Comparison of ENCODE assay signal across 8 mouse cellular contexts in the genomic region with DNA sequence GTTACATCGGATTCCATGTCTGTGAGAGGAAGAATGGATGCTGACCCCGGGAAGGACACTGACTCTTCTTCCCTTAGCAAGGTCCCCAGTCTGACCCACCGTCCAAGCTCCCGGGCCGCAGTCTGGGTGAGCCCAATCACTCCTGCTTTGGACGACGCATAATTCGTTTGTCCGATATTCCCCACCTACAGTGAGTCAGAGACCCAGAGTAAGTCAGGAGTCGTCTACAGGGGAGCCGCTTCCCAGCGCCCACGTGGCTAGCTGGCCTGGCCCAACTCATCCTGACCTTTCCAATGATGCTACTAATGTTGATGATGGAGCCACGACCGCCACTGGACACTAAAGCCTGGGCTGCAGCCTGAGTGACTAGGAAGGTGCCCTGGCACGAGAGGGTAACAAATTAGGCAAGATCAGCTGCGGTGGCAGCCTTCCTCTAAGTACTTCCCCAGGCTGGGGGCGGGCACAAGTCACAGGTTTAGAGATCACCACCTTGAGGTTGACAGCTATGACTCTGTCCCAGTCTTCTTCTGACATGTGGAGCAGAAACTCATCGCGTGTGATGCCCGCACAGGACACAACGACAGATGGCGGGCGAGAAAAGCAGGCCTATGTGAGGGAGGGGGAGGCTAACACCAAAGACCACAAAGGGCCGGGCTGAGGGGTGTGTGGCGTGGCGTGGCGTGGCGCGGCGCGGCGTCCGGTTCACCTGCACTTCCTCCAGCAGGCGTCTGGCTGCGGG. TPM values are rescaled to one million over a fixed set of nuclear protein-coding genes. Genes with fewer than 3 reads are reported as not detected.
DNase-seq lines count a peak whose midpoint lies in the region; ATAC-seq and TF ChIP-seq lines count a peak whose summit lies in the region.

No protein-coding gene starts in this region.

- H3K36me3 ChIP-seq in E14TG2a.4 (ENCODE audit: insufficient read depth, low read length), result peaks cover 35% of the 10 kb centered on the region
- peaks cover 33% of the 10 kb centered on the region for H3K36me3 ChIP-seq in embryonic facial prominence, embryonic 14.5 days (ENCODE audit: control insufficient read depth, insufficient read depth, low read length)
- H3K36me3 ChIP-seq in lung, embryonic 15.5 days, result peaks cover 32% of the 10 kb centered on the region

- ATAC-seq in embryonic facial prominence, embryonic 14.5 days (ENCODE audit: low read depth), result no peak
- peak; percentile 58 for ATAC-seq in inflammation-experienced regulatory T-cells, adult 6 months
- no peak for ATAC-seq in lung, embryonic 15.5 days (ENCODE audit: borderline replicate concordance, extremely low read depth, low FRiP score, low TSS enrichment)
- ATAC-seq in neutrophil, adult 5-6 weeks (ENCODE audit: extremely low read depth, insufficient number of reproducible peaks, low FRiP score, poor library complexity, severe bottlenecking), result peak; percentile 56
- ATAC-seq in erythroid progenitor cell, adult 5-6 weeks (replicated peaks; ENCODE audit: low FRiP score, poor library complexity, severe bottlenecking), result no peak

- H3K9me3 ChIP-seq in E14TG2a.4 (ENCODE audit: low read length), result no peaks in the 10 kb centered on the region
- no peaks in the 10 kb centered on the region for H3K9me3 ChIP-seq in embryonic facial prominence, embryonic 14.5 days (ENCODE audit: control insufficient read depth, low read length)
- no peaks in the 10 kb centered on the region for H3K9me3 ChIP-seq in lung, embryonic 15.5 days

- H3K27ac ChIP-seq in embryonic facial prominence, embryonic 14.5 days (replicated peaks; ENCODE audit: low read depth, low read length), result peak overlapping the region; percentile 69
- peak overlapping the region; percentile 87 for H3K27ac ChIP-seq in lung, embryonic 15.5 days

- peaks cover 17% of the 10 kb centered on the region for H3K27me3 ChIP-seq in E14TG2a.4 (ENCODE audit: insufficient read depth, low read length)
- no peaks in the 10 kb centered on the region for H3K27me3 ChIP-seq in embryonic facial prominence, embryonic 14.5 days (replicated peaks; ENCODE audit: control insufficient read depth, insufficient read depth, low read length)
- H3K27me3 ChIP-seq in lung, embryonic 15.5 days, result no peaks in the 10 kb centered on the region

- peak; percentile 53 for DNase-seq in embryo, embryonic 10.5 days (ENCODE audit: low spot score)
- DNase-seq in embryo, embryonic 9.5 days (ENCODE audit: extremely low spot score), result no peak
- no peak for DNase-seq in embryonic facial prominence, embryonic 14.5 days (ENCODE audit: low spot score)

- 14% methylated on average over 26 of the region's 36 CpGs for WGBS in embryonic facial prominence, embryonic 14.5 days
- WGBS in lung, embryonic 15.5 days, result 9% methylated on average over 36 of the region's 36 CpGs

- H3K4me3 ChIP-seq in E14TG2a.4 (replicated peaks; ENCODE audit: low read length), result peak overlapping the region; percentile 92
- peak overlapping the region; percentile 62 for H3K4me3 ChIP-seq in embryonic facial prominence, embryonic 14.5 days (ENCODE audit: low read depth, low read length)
- H3K4me3 ChIP-seq in lung, embryonic 15.5 days, result peak overlapping the region; percentile 75

- no peak for TF ChIP-seq CTCF in E14TG2a.4 (conservative IDR thresholded peaks at IDR 0.05; ENCODE audit: low read length)

- peaks cover 75% of the 10 kb centered on the region for H3K4me1 ChIP-seq in E14TG2a.4 (replicated peaks; ENCODE audit: low read depth, low read length)
- H3K4me1 ChIP-seq in embryonic facial prominence, embryonic 14.5 days (ENCODE audit: control insufficient read depth, insufficient read depth, low read length), result peaks cover 42% of the 10 kb centered on the region
- peaks cover 65% of the 10 kb centered on the region for H3K4me1 ChIP-seq in lung, embryonic 15.5 days

- peak overlapping the region; percentile 97 for H3K4me2 ChIP-seq in embryonic facial prominence, embryonic 14.5 days (ENCODE audit: low read depth, low read length)
- peak overlapping the region; percentile 97 for H3K4me2 ChIP-seq in lung, embryonic 15.5 days

- H3K9ac ChIP-seq in embryonic facial prominence, embryonic 14.5 days (ENCODE audit: low read depth, low read length), result peak overlapping the region; percentile 68
- H3K9ac ChIP-seq in lung, embryonic 15.5 days, result peak overlapping the region; percentile 64

RNA-seq across cellular contexts. Expression of gene H2-Ke6, which starts 0.8 kb away (rescaled TPM):
- 41.3 and 46.1 TPM in 2 replicates for polyA plus RNA-seq in embryonic facial prominence, embryonic 14.5 days (2014; fragmentation: Nextera tagmentation; extraction: Ambion mirVana)
- polyA plus RNA-seq in inflammation-experienced regulatory T-cells, adult 6 months (2017; shearing (Covaris generic)), result 10 to 100 TPM; 28.0 to 31.5 (median 30.7) TPM
- polyA plus RNA-seq in lung, embryonic 15.5 days (2015; fragmentation: Nextera tagmentation; extraction: Ambion mirVana), result 46.1 and 49.1 TPM in 2 replicates
- total RNA-seq in neutrophil, adult 5-6 weeks (2017), result 89.7 and 114 TPM in 2 replicates
- 40.4 and 50.3 TPM in 2 replicates for total RNA-seq in erythroid progenitor cell, adult 5-6 weeks (2015; ENCODE audit: low replicate concordance)
- 10.8 and 14.9 TPM in 2 replicates for total RNA-seq in erythroid progenitor cell, adult 5-6 weeks (2017; ENCODE audit: low replicate concordance)

RNA-seq across cellular contexts. Expression of gene Ring1, which starts 2.6 kb away (rescaled TPM):
- 6.0 and 7.2 TPM in 2 replicates for polyA plus RNA-seq in embryonic facial prominence, embryonic 14.5 days (2014; fragmentation: Nextera tagmentation; extraction: Ambion mirVana)
- 1 to 10 TPM; 1.6 to 2.8 (median 2.5) TPM for polyA plus RNA-seq in inflammation-experienced regulatory T-cells, adult 6 months (2017; shearing (Covaris generic))
- 20.9 and 23.2 TPM in 2 replicates for polyA plus RNA-seq in lung, embryonic 15.5 days (2015; fragmentation: Nextera tagmentation; extraction: Ambion mirVana)
- 14.8 and 24.3 TPM in 2 replicates for total RNA-seq in neutrophil, adult 5-6 weeks (2017)
- total RNA-seq in erythroid progenitor cell, adult 5-6 weeks (2015; ENCODE audit: low replicate concordance), result 1.3 and 2.5 TPM in 2 replicates
- total RNA-seq in erythroid progenitor cell, adult 5-6 weeks (2017; ENCODE audit: low replicate concordance), result 1.9 and 2.0 TPM in 2 replicates

RNA-seq across cellular contexts. Expression of gene Slc39a7, which starts 4.4 kb away (rescaled TPM):
- polyA plus RNA-seq in embryonic facial prominence, embryonic 14.5 days (2014; fragmentation: Nextera tagmentation; extraction: Ambion mirVana), result 118 and 125 TPM in 2 replicates
- polyA plus RNA-seq in inflammation-experienced regulatory T-cells, adult 6 months (2017; shearing (Covaris generic)), result 10 to 100 TPM; 40.8 to 49.3 (median 44.7) TPM
- polyA plus RNA-seq in lung, embryonic 15.5 days (2015; fragmentation: Nextera tagmentation; extraction: Ambion mirVana), result 192 and 205 TPM in 2 replicates
- total RNA-seq in neutrophil, adult 5-6 weeks (2017), result 65.5 and 69.1 TPM in 2 replicates
- total RNA-seq in erythroid progenitor cell, adult 5-6 weeks (2015; ENCODE audit: low replicate concordance), result 2.5 and 8.6 TPM in 2 replicates
- 18.9 and 20.7 TPM in 2 replicates for total RNA-seq in erythroid progenitor cell, adult 5-6 weeks (2017; ENCODE audit: low replicate concordance)

RNA-seq across cellular contexts. Expression of gene Rxrb, which starts 4.5 kb away (rescaled TPM):
- 26.0 and 29.2 TPM in 2 replicates for polyA plus RNA-seq in embryonic facial prominence, embryonic 14.5 days (2014; fragmentation: Nextera tagmentation; extraction: Ambion mirVana)
- 10 to 100 TPM in 2 of 3 experiments, 1 to 10 TPM in 1; 7.8 to 10.6 (median 10.1) TPM for polyA plus RNA-seq in inflammation-experienced regulatory T-cells, adult 6 months (2017; shearing (Covaris generic))
- 47.5 and 56.0 TPM in 2 replicates for polyA plus RNA-seq in lung, embryonic 15.5 days (2015; fragmentation: Nextera tagmentation; extraction: Ambion mirVana)
- 65.3 and 70.2 TPM in 2 replicates for total RNA-seq in neutrophil, adult 5-6 weeks (2017)
- total RNA-seq in erythroid progenitor cell, adult 5-6 weeks (2015; ENCODE audit: low replicate concordance), result 5.4 and 8.4 TPM in 2 replicates
- total RNA-seq in erythroid progenitor cell, adult 5-6 weeks (2017; ENCODE audit: low replicate concordance), result 11.5 and 14.5 TPM in 2 replicates

RNA-seq across cellular contexts. Expression of gene Col11a2, which starts 12.2 kb away (rescaled TPM):
- polyA plus RNA-seq in embryonic facial prominence, embryonic 14.5 days (2014; fragmentation: Nextera tagmentation; extraction: Ambion mirVana), result 53.9 and 64.3 TPM in 2 replicates
- under 1 TPM in 1 of 3 experiments, not detected in 2; 0.21 TPM for polyA plus RNA-seq in inflammation-experienced regulatory T-cells, adult 6 months (2017; shearing (Covaris generic))
- 4.1 and 5.0 TPM in 2 replicates for polyA plus RNA-seq in lung, embryonic 15.5 days (2015; fragmentation: Nextera tagmentation; extraction: Ambion mirVana)
- total RNA-seq in neutrophil, adult 5-6 weeks (2017), result 10.4 and 13.0 TPM in 2 replicates
- 0.36 and 0.42 TPM in 2 replicates for total RNA-seq in erythroid progenitor cell, adult 5-6 weeks (2015; ENCODE audit: low replicate concordance)
- total RNA-seq in erythroid progenitor cell, adult 5-6 weeks (2017; ENCODE audit: low replicate concordance), result 2.1 and 2.9 TPM in 2 replicates

Comparison
In these comparisons a context has a peak if more than half of its experiments do, and no peak if none do; other contexts are left out.
1. ATAC-seq: peak in inflammation-experienced regulatory T-cells, adult 6 months (single experiment) and neutrophil, adult 5-6 weeks (single experiment); none in embryonic facial prominence, embryonic 14.5 days (single experiment), lung, embryonic 15.5 days (single experiment) and erythroid progenitor cell, adult 5-6 weeks (single experiment).
2. Peak in every context shown above with its lines, with median percentiles within 50 percentile points of each other: H3K4me3 ChIP-seq.